ENCODE assay signal across 20 mouse cellular contexts in the genomic region with DNA sequence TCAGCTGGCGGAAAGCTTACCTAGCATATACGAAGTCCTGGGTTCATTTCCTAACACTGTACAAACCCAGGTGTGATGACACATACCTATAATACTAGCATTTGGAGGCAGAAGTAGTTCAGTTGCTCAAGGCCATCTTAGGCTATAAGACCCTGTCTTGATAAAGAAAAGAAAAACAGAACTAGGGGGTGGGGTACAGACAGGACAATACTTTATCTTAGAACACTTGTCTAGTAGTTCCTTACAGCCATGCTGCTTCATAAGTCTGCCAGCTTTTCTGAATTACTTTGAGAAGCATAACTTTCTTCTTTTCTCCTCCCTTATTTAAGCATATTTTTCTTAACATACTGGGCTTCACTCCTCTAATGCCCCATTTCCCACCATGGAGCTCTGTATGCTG. TPM values are rescaled to one million over a fixed set of nuclear protein-coding genes. Genes with fewer than 3 reads are reported as not detected.
A peak's percentile ranks its signal among the peaks of the same experiment; 100 is the strongest.
DNase-seq lines count a peak whose midpoint lies in the region; ATAC-seq lines count a peak whose summit lies in the region.
"Had no signal": no experiment of that assay in that cellular context is flagged by ENCODE, and none has a peak within 500 bp of the region (broad histone marks: within the 10 kb centered on the region; RNA-seq: fewer than 3 reads in every experiment).

No protein-coding gene starts in this region.

- H3K9ac ChIP-seq in kidney, embryonic 16.5 days (replicated peaks; ENCODE audit: low read length): no peak overlapping the region
- H3K9ac ChIP-seq in liver, embryonic 12.5 days: peak overlapping the region; percentile 9; the same call in 1 of the 2 replicates
- peak overlapping the region; percentile 18; the same call in 1 of the 2 replicates for H3K9ac ChIP-seq in liver, embryonic 15.5 days
- H3K9ac ChIP-seq: embryonic facial prominence, embryonic 15.5 days; heart, embryonic 13.5 days had no signal

- no peak overlapping the region for H3K4me3 ChIP-seq in kidney, embryonic 16.5 days (ENCODE audit: low read length)
- H3K4me3 ChIP-seq in liver, embryonic 12.5 days: 0 out of 2 replicates have a peak overlapping the region, but pooled peaks have one; percentile 4
- no peak overlapping the region for H3K4me3 ChIP-seq in liver, embryonic 15.5 days (replicated peaks)
- H3K4me3 ChIP-seq: embryonic facial prominence, embryonic 15.5 days; forebrain, embryonic 10.5 days; heart, embryonic 13.5 days had no signal

- H3K4me2 ChIP-seq in kidney, embryonic 16.5 days (replicated peaks; ENCODE audit: low read depth, low read length): no peak overlapping the region
- peak overlapping the region; percentile 59 for H3K4me2 ChIP-seq in liver, embryonic 12.5 days
- H3K4me2 ChIP-seq in liver, embryonic 15.5 days: peak overlapping the region; percentile 60
- H3K4me2 ChIP-seq: embryonic facial prominence, embryonic 15.5 days; heart, embryonic 13.5 days had no signal

- H3K9me3 ChIP-seq in kidney, embryonic 16.5 days (ENCODE audit: low read length): no peaks in the 10 kb centered on the region
- no peaks in the 10 kb centered on the region for H3K9me3 ChIP-seq in liver, embryonic 12.5 days (replicated peaks)
- H3K9me3 ChIP-seq in liver, embryonic 15.5 days (replicated peaks): no peaks in the 10 kb centered on the region
- H3K9me3 ChIP-seq: embryonic facial prominence, embryonic 15.5 days; forebrain, embryonic 10.5 days; heart, embryonic 13.5 days had no signal

- peaks cover 13% of the 10 kb centered on the region; the same call in 1 of the 2 replicates for H3K36me3 ChIP-seq in kidney, embryonic 16.5 days (ENCODE audit: insufficient read depth, low read length)
- peaks cover 27% of the 10 kb centered on the region for H3K36me3 ChIP-seq in liver, embryonic 12.5 days
- peaks cover 22% of the 10 kb centered on the region for H3K36me3 ChIP-seq in liver, embryonic 15.5 days (replicated peaks)

- peak overlapping the region; percentile 29; the same call in 1 of the 2 replicates for H3K27ac ChIP-seq in kidney, embryonic 16.5 days (ENCODE audit: low read length)
- peak overlapping the region; percentile 92 for H3K27ac ChIP-seq in liver, embryonic 12.5 days
- peak overlapping the region; percentile 90 for H3K27ac ChIP-seq in liver, embryonic 15.5 days (replicated peaks)
- H3K27ac ChIP-seq: embryonic facial prominence, embryonic 15.5 days; forebrain, embryonic 10.5 days had no signal

- H3K27me3 ChIP-seq in kidney, embryonic 16.5 days (ENCODE audit: insufficient read depth, low read length): no peaks in the 10 kb centered on the region
- no peaks in the 10 kb centered on the region for H3K27me3 ChIP-seq in liver, embryonic 12.5 days (replicated peaks)
- no peaks in the 10 kb centered on the region for H3K27me3 ChIP-seq in liver, embryonic 15.5 days
- H3K27me3 ChIP-seq: embryonic facial prominence, embryonic 15.5 days; heart, embryonic 13.5 days had no signal

- 89% methylated on average over 2 of the region's 2 CpGs for WGBS in kidney, embryonic 16.5 days
- WGBS in liver, embryonic 12.5 days (ENCODE audit: insufficient replicate concordance): 58% methylated on average over 2 of the region's 2 CpGs
- WGBS in liver, embryonic 15.5 days (ENCODE audit: insufficient replicate concordance): 60% methylated on average over 2 of the region's 2 CpGs

- H3K4me1 ChIP-seq in kidney, embryonic 16.5 days (ENCODE audit: insufficient read depth, low read length): peaks cover 32% of the 10 kb centered on the region
- peaks cover 80% of the 10 kb centered on the region for H3K4me1 ChIP-seq in liver, embryonic 12.5 days
- H3K4me1 ChIP-seq in liver, embryonic 15.5 days (replicated peaks): peaks cover 83% of the 10 kb centered on the region

- no peak for DNase-seq in kidney, postnatal 25 days
- no peak for DNase-seq in cerebellum, adult 8-10 months
- DNase-seq in cerebellum, postnatal 36 days: no peak
- DNase-seq in lung, postnatal 10 days: no peak
- DNase-seq: adrenal gland, postnatal 10 days; cerebellum, adult 11 months; cerebellum, adult 9-10 months; cerebellum, postnatal 25 days; embryo, embryonic 11 days; gastrocnemius, postnatal 10 days had no signal

- no peak for ATAC-seq in kidney, embryonic 16.5 days (ENCODE audit: low FRiP score, low TSS enrichment)
- peak; percentile 46 for ATAC-seq in liver, embryonic 12.5 days
- peak; percentile 51 for ATAC-seq in liver, embryonic 15.5 days (ENCODE audit: insufficient read depth)
- ATAC-seq: forebrain, embryonic 14.5 days; hindbrain, embryonic 16.5 days; inflammation-experienced regulatory T-cells, adult 6 months had no signal

RNA-seq across cellular contexts. Expression of a gene that starts 23.0 kb away (rescaled TPM):
- polyA plus RNA-seq in kidney, embryonic 16.5 days (2015; fragmentation: Nextera tagmentation; extraction: Ambion mirVana): 106 and 111 TPM in 2 replicates
- polyA plus RNA-seq in liver, embryonic 12.5 days (2016; fragmentation: Nextera tagmentation; extraction: Ambion mirVana): 47.2 and 51.0 TPM in 2 replicates
- polyA plus RNA-seq in liver, embryonic 15.5 days (2015; fragmentation: Nextera tagmentation; extraction: Ambion mirVana): 52.4 and 59.4 TPM in 2 replicates

RNA-seq across cellular contexts. Expression of a gene that starts 24.3 kb away (rescaled TPM):
- polyA plus RNA-seq in kidney, embryonic 16.5 days (2015; fragmentation: Nextera tagmentation; extraction: Ambion mirVana): 39.3 and 39.9 TPM in 2 replicates
- 6.0 and 6.7 TPM in 2 replicates for polyA plus RNA-seq in liver, embryonic 12.5 days (2016; fragmentation: Nextera tagmentation; extraction: Ambion mirVana)
- 0.40 and 0.58 TPM in 2 replicates for polyA plus RNA-seq in liver, embryonic 15.5 days (2015; fragmentation: Nextera tagmentation; extraction: Ambion mirVana)
- polyA plus RNA-seq: erythroblast, embryonic 14.5 days; inflammation-experienced regulatory T-cells, adult 6 months had no signal

RNA-seq across cellular contexts. Expression of a gene that starts 46.1 kb away (rescaled TPM):
- polyA plus RNA-seq in kidney, embryonic 16.5 days (2015; fragmentation: Nextera tagmentation; extraction: Ambion mirVana): 49.6 and 51.1 TPM in 2 replicates
- polyA plus RNA-seq in liver, embryonic 12.5 days (2016; fragmentation: Nextera tagmentation; extraction: Ambion mirVana): 4.0 and 4.6 TPM in 2 replicates
- polyA plus RNA-seq in liver, embryonic 15.5 days (2015; fragmentation: Nextera tagmentation; extraction: Ambion mirVana): 1.9 and 2.3 TPM in 2 replicates

Comparison
In these comparisons a context has a peak if more than half of its experiments do, and no peak if none do; other contexts are left out.
1. H3K27ac ChIP-seq: peak in every context shown above with its lines; median percentile 92 in liver, embryonic 12.5 days; 90 in liver, embryonic 15.5 days; 29 in kidney, embryonic 16.5 days.